Mouse (Mus musculus) lung, postnatal 36 days (tissue): ENCODE data around the gene Plin2.
"Not testable (repeated sequence)": the region's sequence is repeated elsewhere in the genome, so short reads cannot be mapped to it uniquely, and the experiment has no call there.

Source experiments
- DNase-seq: peaks from one replicate; pipeline ENCODE4 v3.0.0; 2022; ENCODE audit warnings: mixed read lengths

Plin2 gene

GRCm38 (mm10) chr4:86683280-86683679, 13.4 kb upstream of the Plin2 start:
- DNase-seq: no peak

GRCm38 (mm10) chr4:86681846-86682245, 12.0 kb upstream of the Plin2 start:
- no peak for DNase-seq

DNA sequence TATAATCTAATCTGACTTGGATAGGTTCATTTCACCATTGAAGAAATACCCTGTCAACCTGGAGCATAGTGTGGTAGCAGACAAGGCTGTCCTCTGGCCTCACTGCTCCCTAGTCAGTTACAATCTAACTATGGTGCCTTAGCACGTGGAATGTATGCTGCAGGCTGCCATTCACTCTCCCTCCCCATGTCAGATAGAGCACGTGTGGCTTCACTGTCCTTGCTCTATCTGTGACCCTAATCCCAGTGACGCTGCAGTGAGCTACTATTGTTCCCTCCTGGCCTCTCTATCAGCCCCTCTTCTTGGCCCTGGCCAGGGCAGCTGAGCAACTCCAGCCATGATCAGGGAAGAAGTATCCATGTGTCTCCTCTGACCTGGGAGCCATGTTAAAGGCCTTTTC, 11.6 kb upstream of the Plin2 start:
- DNase-seq: no peak

GRCm38 (mm10) chr4:86679686-86680085, 9.8 kb upstream of the Plin2 start:
- no peak for DNase-seq

DNA sequence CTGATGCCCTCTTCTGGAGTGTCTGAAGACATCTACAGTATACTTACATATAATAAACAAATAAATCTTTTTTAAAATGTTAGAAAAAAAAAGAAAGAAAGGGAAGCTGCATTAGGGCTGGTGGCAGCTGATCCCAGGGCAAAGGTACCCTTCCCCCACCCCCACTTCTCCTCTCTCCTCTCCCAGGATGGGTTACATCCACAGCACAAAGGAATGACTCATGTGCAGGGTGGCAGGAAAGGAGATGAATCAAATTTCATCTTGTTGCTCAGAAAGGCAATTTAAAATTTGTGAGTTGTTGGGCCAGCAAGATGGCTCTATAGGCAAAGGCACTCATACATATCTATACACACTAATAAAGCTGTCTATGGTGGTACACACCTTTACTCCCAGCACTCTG, 6.9 kb upstream of the Plin2 start:
- no peak for DNase-seq

DNA sequence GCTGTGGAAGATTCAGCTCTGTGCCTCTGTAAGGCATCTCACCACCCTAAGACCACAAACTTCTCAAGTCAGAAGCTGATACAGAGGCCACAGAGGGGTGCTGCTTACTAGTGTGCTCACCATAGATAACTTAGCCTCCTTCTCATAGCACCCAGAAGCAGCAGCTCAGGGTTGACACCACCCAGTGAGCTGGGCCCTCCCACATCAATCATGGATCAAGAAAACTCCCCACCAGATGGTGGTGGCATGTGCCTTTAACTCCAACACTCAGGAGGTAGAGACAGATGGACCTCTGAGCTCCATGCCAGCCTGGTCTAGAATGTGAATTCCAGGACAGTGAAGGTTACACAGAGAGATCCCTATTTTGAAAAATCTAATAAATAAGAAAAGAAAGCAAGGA, 4.9 kb upstream of the Plin2 start:
- DNase-seq: not testable (repeated sequence)

- not testable (repeated sequence) for DNase-seq
These were observed 4.3 kb upstream of the Plin2 start for GRCm38 (mm10) chr4:86674150-86674549.

- no peak for DNase-seq
These were observed 2.6 kb upstream of the Plin2 start for GRCm38 (mm10) chr4:86672450-86672849.

DNA sequence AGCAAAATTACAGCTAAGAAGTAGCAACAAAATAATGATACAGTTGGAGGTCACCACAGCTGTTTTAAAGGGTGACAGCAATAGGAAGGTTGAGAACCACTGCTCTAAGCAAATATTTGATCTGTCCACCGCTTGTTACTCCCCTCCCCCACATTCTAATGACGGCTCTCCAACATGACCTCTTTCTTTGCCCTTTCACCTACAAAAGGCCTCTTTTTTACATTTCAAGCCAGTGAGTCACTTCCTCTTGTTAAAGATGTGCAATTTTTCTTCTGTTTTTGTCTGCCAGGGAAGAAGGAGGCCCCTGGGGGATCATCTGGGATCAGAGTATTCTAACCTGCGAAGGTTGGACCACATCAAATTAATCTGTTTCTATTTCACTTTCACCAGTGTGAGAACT, 1.9 kb upstream of the Plin2 start:
- DNase-seq: peak; percentile 53

- peak; percentile 47 for DNase-seq
These were observed 884 bp upstream of the Plin2 start for GRCm38 (mm10) chr4:86670582-86671306.

DNA sequence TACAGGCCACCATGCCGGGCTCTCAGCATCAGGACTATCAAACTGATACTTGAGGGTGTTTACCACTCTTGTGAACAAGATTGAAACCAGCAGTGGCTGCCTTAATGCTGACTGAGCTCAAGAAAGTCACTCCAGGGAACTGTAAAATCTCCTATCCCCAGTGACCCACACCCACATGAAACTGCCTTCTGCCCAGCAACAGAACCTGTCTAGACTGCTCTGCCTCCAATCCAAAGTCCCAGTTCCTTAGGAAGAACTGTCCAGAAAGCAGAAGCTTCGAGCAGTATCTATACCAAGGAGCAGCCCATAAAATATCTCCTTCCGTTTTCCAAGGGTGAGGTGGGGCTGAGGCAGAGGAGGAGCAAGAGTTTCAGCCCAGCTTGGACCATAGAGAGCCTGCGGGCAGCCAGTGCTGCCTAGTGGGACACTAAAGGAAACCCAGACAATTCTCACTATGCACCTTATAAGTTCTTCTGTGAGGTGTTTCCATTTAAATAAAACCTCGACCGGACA, 563 bp downstream of the Plin2 start:
- peak; percentile 58 for DNase-seq

DNA sequence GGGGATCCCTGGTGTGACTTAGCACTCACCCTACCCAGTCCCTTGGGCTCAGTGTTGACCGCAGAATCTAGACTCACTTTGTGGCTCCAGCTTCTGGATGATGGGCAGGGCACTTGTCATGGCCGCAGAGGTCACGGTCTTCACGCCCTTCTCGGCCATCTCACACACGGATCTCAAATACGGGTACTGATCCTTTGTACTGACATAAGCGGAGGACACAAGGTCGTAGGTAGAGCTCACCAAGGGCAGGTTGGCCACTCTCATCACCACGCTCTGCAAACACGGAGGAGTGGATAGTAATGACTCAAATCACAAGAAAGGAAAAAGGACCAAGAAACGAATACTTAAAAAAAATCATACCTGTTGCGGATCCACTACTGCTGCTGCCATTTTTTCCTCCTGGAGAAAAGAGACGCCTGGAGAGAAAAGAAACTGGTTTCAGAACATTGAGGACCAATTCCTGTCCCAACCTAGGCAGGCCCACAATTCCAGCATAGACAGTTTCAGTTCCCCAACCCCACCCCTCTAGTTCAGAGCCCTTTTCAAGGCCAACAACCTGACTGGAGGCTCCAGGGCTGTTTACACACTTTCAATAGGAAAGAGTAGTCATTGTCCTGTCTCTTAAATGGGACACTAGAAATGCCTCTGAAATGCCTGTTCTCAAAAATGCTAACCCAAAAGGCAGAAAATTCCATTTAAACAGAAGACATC, 1.4 kb downstream of the Plin2 start:
- DNase-seq: no peak

GRCm38 (mm10) chr4:86665596-86665995, 4.3 kb downstream of the Plin2 start:
- DNase-seq: peak; percentile 62

GRCm38 (mm10) chr4:86663919-86664318, 5.9 kb downstream of the Plin2 start:
- no peak for DNase-seq

- DNase-seq: peak; percentile 60
These were observed 12.7 kb downstream of the Plin2 start for GRCm38 (mm10) chr4:86657176-86657575.

- not testable (repeated sequence) for DNase-seq
These were observed 13.4 kb downstream of the Plin2 start for GRCm38 (mm10) chr4:86656410-86656809.

GRCm38 (mm10) chr4:86651686-86652384, 18.0 kb downstream of the Plin2 start:
- peak; percentile 25 for DNase-seq

DNA sequence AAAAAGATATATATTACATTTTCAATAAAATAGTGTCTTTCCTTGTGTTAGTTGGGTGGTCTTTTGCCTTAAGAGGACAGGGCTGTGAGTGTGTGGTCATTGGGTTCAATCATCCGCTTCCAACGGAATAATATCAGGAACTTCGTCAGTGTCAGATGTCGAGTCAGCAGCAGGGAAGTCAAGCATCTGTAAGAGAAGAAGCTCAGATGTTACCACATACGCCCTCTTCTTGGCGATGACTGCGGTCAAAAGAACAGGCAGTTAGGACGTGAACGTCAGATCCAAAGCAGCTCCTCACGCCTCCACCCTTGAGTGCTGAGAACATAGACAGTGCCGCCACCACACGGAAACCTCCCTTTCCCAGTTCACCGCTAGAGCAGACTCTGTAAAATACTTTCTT, 21.5 kb downstream of the Plin2 start:
- peak; percentile 32 for DNase-seq

- not testable (repeated sequence) for DNase-seq
These were observed 32.3 kb downstream of the Plin2 start for GRCm38 (mm10) chr4:86637561-86637960.

- DNase-seq: not testable (repeated sequence)
These were observed 35.0 kb downstream of the Plin2 start for GRCm38 (mm10) chr4:86634873-86635272.

- not testable (repeated sequence) for DNase-seq
These were observed 35.5 kb downstream of the Plin2 start for GRCm38 (mm10) chr4:86634312-86634711.

DNA sequence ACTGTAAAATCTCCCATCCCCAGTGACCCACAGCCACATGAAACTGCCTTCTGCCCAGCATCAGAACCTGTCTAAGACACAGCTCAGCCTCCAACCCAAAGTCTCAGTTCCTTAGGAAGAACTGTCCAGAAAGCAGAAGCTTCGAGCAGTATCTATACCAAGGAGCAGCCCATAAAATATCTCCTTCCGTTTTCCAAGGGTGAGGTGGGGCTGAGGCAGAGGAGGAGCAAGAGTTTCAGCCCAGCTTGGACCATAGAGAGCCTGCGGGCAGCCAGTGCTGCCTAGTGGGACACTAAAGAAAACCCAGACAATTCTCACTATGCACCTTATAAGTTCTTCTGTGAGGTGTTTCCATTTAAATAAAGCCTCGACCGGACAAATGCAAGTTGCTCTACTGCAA, 37.3 kb downstream of the Plin2 start:
- not testable (repeated sequence) for DNase-seq

GRCm38 (mm10) chr4:86631831-86632230, 38.0 kb downstream of the Plin2 start:
- no peak for DNase-seq
